Mouse (Mus musculus): ENCODE data around the gene 9930111J21Rik1. TPM values are rescaled to one million over a fixed set of nuclear protein-coding genes. Genes with fewer than 3 reads are reported as not detected.
"Not testable (repeated sequence)": the region's sequence is repeated elsewhere in the genome, so short reads cannot be mapped to it uniquely, and the experiment has no call there.

9930111J21Rik1 gene
- polyA plus RNA-seq, 1 experiment from 2014 or later, result 1.6 TPM

- H3K4me2 ChIP-seq (replicated peaks; ENCODE audit: low read depth, low read length); H3K27me3 ChIP-seq (replicated peaks; ENCODE audit: insufficient read depth, low read length); DNase-seq (ENCODE audit: low spot score); H3K4me3 ChIP-seq (ENCODE audit: low read depth, low read length); H3K9me3 ChIP-seq (ENCODE audit: low read length); H3K27ac ChIP-seq (ENCODE audit: low read length); H3K36me3 ChIP-seq (ENCODE audit: insufficient read depth, low read length); ATAC-seq; H3K4me1 ChIP-seq (ENCODE audit: insufficient read depth, low read depth, low read length); H3K9ac ChIP-seq (replicated peaks; ENCODE audit: low read depth): not testable (repeated sequence)
- 72% methylated on average over 1 of the region's 1 CpGs for WGBS
Observed at GRCm38 (mm10) chr11:48928068-48928467, 51.1 kb downstream of the 9930111J21Rik1 start.

- H3K27me3 ChIP-seq (replicated peaks; ENCODE audit: insufficient read depth, low read length); DNase-seq (ENCODE audit: low spot score); H3K4me3 ChIP-seq (ENCODE audit: low read depth, low read length); H3K9me3 ChIP-seq (ENCODE audit: low read length); ATAC-seq; H3K4me1 ChIP-seq (ENCODE audit: insufficient read depth, low read depth, low read length); H3K9ac ChIP-seq (replicated peaks; ENCODE audit: low read depth); H3K4me2 ChIP-seq (replicated peaks; ENCODE audit: low read depth, low read length); H3K27ac ChIP-seq (ENCODE audit: low read length); H3K36me3 ChIP-seq (ENCODE audit: insufficient read depth, low read length): not testable (repeated sequence)
Observed at GRCm38 (mm10) chr11:48926437-48926836, 52.8 kb downstream of the 9930111J21Rik1 start.

GRCm38 (mm10) chr11:48923818-48924217, 55.4 kb downstream of the 9930111J21Rik1 start:
- H3K4me3 ChIP-seq (ENCODE audit: low read depth, low read length); DNase-seq (ENCODE audit: low spot score); ATAC-seq; H3K27me3 ChIP-seq (replicated peaks; ENCODE audit: insufficient read depth, low read length); H3K27ac ChIP-seq (ENCODE audit: low read length); H3K9ac ChIP-seq (replicated peaks; ENCODE audit: low read depth); H3K4me1 ChIP-seq (ENCODE audit: insufficient read depth, low read depth, low read length); H3K36me3 ChIP-seq (ENCODE audit: insufficient read depth, low read length); H3K9me3 ChIP-seq (ENCODE audit: low read length); H3K4me2 ChIP-seq (replicated peaks; ENCODE audit: low read depth, low read length): not testable (repeated sequence)
- WGBS, result 72% methylated on average over 5 of the region's 5 CpGs

- Histone ChIP-seq H3K4me3 (ENCODE audit: low read depth, low read length) (no peak overlapping the region), H3K9ac (replicated peaks; ENCODE audit: low read depth) (no peak overlapping the region), H3K4me2 (replicated peaks; ENCODE audit: low read depth, low read length) (no peak overlapping the region), H3K27me3 (replicated peaks; ENCODE audit: insufficient read depth, low read length) (no peaks in the 10 kb centered on the region), H3K27ac (ENCODE audit: low read length) (no peak overlapping the region), H3K4me1 (ENCODE audit: insufficient read depth, low read depth, low read length) (no peaks in the 10 kb centered on the region), H3K36me3 (ENCODE audit: insufficient read depth, low read length) (no peaks in the 10 kb centered on the region), H3K9me3 (ENCODE audit: low read length) (no peaks in the 10 kb centered on the region)
- ATAC-seq (no peak), DNase-seq (ENCODE audit: low spot score) (no peak)
- 66% methylated on average over 3 of the region's 3 CpGs for WGBS
- no peak for TF ChIP-seq EP300 (IDR thresholded peaks at IDR 0.05)
- no peak for TF ChIP-seq CTCF (IDR thresholded peaks at IDR 0.05)
Observed at GRCm38 (mm10) chr11:48918380-48918779, 60.8 kb downstream of the 9930111J21Rik1 start.

GRCm38 (mm10) chr11:48913611-48914010, 65.6 kb downstream of the 9930111J21Rik1 start:
- no peaks in the 10 kb centered on the region for H3K9me3 ChIP-seq (ENCODE audit: low read length)
- no peaks in the 10 kb centered on the region for H3K4me1 ChIP-seq (ENCODE audit: insufficient read depth, low read depth, low read length)
- no peak for TF ChIP-seq CTCF (IDR thresholded peaks at IDR 0.05)
- no peak for TF ChIP-seq EP300 (IDR thresholded peaks at IDR 0.05)
- no peak overlapping the region for H3K9ac ChIP-seq (replicated peaks; ENCODE audit: low read depth)
- DNase-seq (ENCODE audit: low spot score) (no peak), ATAC-seq (no peak)
- 92% methylated on average over 1 of the region's 1 CpGs for WGBS
- no peaks in the 10 kb centered on the region for H3K27me3 ChIP-seq (replicated peaks; ENCODE audit: insufficient read depth, low read length)
- no peak overlapping the region for H3K4me3 ChIP-seq (ENCODE audit: low read depth, low read length)
- H3K4me2 ChIP-seq (replicated peaks; ENCODE audit: low read depth, low read length), result no peak overlapping the region
- H3K36me3 ChIP-seq (ENCODE audit: insufficient read depth, low read length), result no peaks in the 10 kb centered on the region
- H3K27ac ChIP-seq (ENCODE audit: low read length), result no peak overlapping the region

GRCm38 (mm10) chr11:48908459-48908858, 70.7 kb downstream of the 9930111J21Rik1 start:
- H3K27me3 ChIP-seq (replicated peaks; ENCODE audit: insufficient read depth, low read length), result no peaks in the 10 kb centered on the region
- no peaks in the 10 kb centered on the region for H3K36me3 ChIP-seq (ENCODE audit: insufficient read depth, low read length)
- no peak overlapping the region for H3K4me3 ChIP-seq (ENCODE audit: low read depth, low read length)
- no peaks in the 10 kb centered on the region for H3K9me3 ChIP-seq (ENCODE audit: low read length)
- TF ChIP-seq CTCF (IDR thresholded peaks at IDR 0.05), result no peak
- TF ChIP-seq EP300 (IDR thresholded peaks at IDR 0.05), result no peak
- no peak overlapping the region for H3K4me2 ChIP-seq (replicated peaks; ENCODE audit: low read depth, low read length)
- H3K9ac ChIP-seq (replicated peaks; ENCODE audit: low read depth), result no peak overlapping the region
- H3K4me1 ChIP-seq (ENCODE audit: insufficient read depth, low read depth, low read length), result no peaks in the 10 kb centered on the region
- WGBS, result 27% methylated on average over 1 of the region's 1 CpGs
- H3K27ac ChIP-seq (ENCODE audit: low read length), result no peak overlapping the region
- ATAC-seq, result no peak
- no peak for DNase-seq (ENCODE audit: low spot score)

- H3K4me1 ChIP-seq (ENCODE audit: insufficient read depth, low read depth, low read length), result peaks cover 5% of the 10 kb centered on the region; the same call in 1 of the 2 replicates
- no peaks in the 10 kb centered on the region for H3K27me3 ChIP-seq (replicated peaks; ENCODE audit: insufficient read depth, low read length)
- no peak within 1 kb of the TSS for H3K27ac ChIP-seq (ENCODE audit: low read length)
- no peaks in the 10 kb centered on the region for H3K36me3 ChIP-seq (ENCODE audit: insufficient read depth, low read length)
- no peak within 1 kb of the TSS for H3K4me3 ChIP-seq (ENCODE audit: low read depth, low read length)
- ATAC-seq (no peak), DNase-seq (ENCODE audit: low spot score) (peak; percentile 54)
- H3K9ac ChIP-seq (replicated peaks; ENCODE audit: low read depth), result no peak within 1 kb of the TSS
- H3K9me3 ChIP-seq (ENCODE audit: low read length), result no peaks in the 10 kb centered on the region
- no peak for TF ChIP-seq EP300 (IDR thresholded peaks at IDR 0.05)
- no peak for TF ChIP-seq CTCF (IDR thresholded peaks at IDR 0.05)
- WGBS, result 31% methylated on average over 2 of the region's 2 CpGs
- no peak within 1 kb of the TSS for H3K4me2 ChIP-seq (replicated peaks; ENCODE audit: low read depth, low read length)
Observed at GRCm38 (mm10) chr11:48902021-48902420, 77.2 kb downstream of the 9930111J21Rik1 start, which contains the start of gene Gm5431. Gm5431 (minus strand) TSS chr11:48902214.

- not testable (repeated sequence) for DNase-seq (ENCODE audit: low spot score); ATAC-seq; H3K4me3 ChIP-seq (ENCODE audit: low read depth, low read length); H3K27me3 ChIP-seq (replicated peaks; ENCODE audit: insufficient read depth, low read length); H3K4me2 ChIP-seq (replicated peaks; ENCODE audit: low read depth, low read length); H3K9me3 ChIP-seq (ENCODE audit: low read length); H3K36me3 ChIP-seq (ENCODE audit: insufficient read depth, low read length); H3K4me1 ChIP-seq (ENCODE audit: insufficient read depth, low read depth, low read length); H3K9ac ChIP-seq (replicated peaks; ENCODE audit: low read depth); H3K27ac ChIP-seq (ENCODE audit: low read length)
- 95% methylated on average over 1 of the region's 1 CpGs for WGBS
Observed at GRCm38 (mm10) chr11:48901567-48901930, 77.6 kb downstream of the 9930111J21Rik1 start.
